In the genomic region with DNA sequence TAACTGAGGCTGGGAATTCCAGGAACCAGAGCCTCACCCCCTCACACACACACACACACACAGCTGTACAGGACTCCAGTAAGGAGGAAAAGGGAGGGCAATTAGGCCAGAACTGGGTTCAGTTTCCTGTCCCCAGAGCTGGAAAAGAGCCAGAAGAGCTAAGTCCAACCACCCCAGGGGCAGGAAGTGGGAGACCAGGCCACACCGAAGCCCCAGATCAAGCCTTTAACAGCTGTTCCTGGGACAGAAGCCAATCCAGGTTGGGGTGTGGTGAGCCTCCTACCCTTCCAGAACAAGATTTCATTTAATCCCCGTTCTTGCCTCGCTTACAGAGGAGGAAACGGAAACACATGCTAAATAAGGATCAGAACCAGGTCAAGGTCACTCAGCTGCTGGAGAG, we compare ENCODE assay signal across 11 mouse cellular contexts. TPM values are rescaled to one million over a fixed set of nuclear protein-coding genes. Genes with fewer than 3 reads are reported as not detected.
A peak's percentile ranks its signal among the peaks of the same experiment; 100 is the strongest.
DNase-seq lines count a peak whose midpoint lies in the region; ATAC-seq and TF ChIP-seq lines count a peak whose summit lies in the region.
"Had no signal": no experiment of that assay in that cellular context is flagged by ENCODE, and none has a peak within 500 bp of the region (broad histone marks: within the 10 kb centered on the region; RNA-seq: fewer than 3 reads in every experiment).

No protein-coding gene starts in this region.

- ATAC-seq in heart, embryonic 13.5 days (ENCODE audit: extremely low read depth, insufficient number of reproducible peaks, low FRiP score, low TSS enrichment) = no peak
- no peak for ATAC-seq in kidney, postnatal 0 days (replicated peaks; ENCODE audit: low FRiP score, low read depth)
- peak; percentile 72 for ATAC-seq in lung, postnatal 0 days
- no peak for ATAC-seq in CD4-positive, CD25-positive, alpha-beta regulatory T cell, adult 4 months
- ATAC-seq in forebrain, embryonic 13.5 days = no peak
- ATAC-seq: activated CD4-positive, CD25-positive, alpha-beta regulatory T cell, adult 4 months had no signal

- H3K4me2 ChIP-seq in heart, embryonic 13.5 days = no peak overlapping the region
- no peak overlapping the region for H3K4me2 ChIP-seq in kidney, postnatal 0 days (ENCODE audit: low read length)
- no peak overlapping the region for H3K4me2 ChIP-seq in lung, postnatal 0 days (replicated peaks; ENCODE audit: low read depth, low read length)
- no peak overlapping the region for H3K4me2 ChIP-seq in forebrain, embryonic 13.5 days
- H3K4me2 ChIP-seq: midbrain, embryonic 12.5 days had no signal

- H3K4me1 ChIP-seq in heart, embryonic 13.5 days = peaks cover 19% of the 10 kb centered on the region
- H3K4me1 ChIP-seq in kidney, postnatal 0 days (replicated peaks; ENCODE audit: insufficient read depth, low read length) = peaks cover 5% of the 10 kb centered on the region; the same call in 1 of the 2 replicates
- H3K4me1 ChIP-seq in lung, postnatal 0 days (ENCODE audit: insufficient read depth, low read depth, low read length) = peaks cover 18% of the 10 kb centered on the region; the same call in 1 of the 2 replicates
- H3K4me1 ChIP-seq in forebrain, embryonic 13.5 days = no peaks in the 10 kb centered on the region

- no peaks in the 10 kb centered on the region for H3K9me3 ChIP-seq in heart, embryonic 13.5 days
- H3K9me3 ChIP-seq in kidney, postnatal 0 days (replicated peaks; ENCODE audit: low read length) = no peaks in the 10 kb centered on the region
- no peaks in the 10 kb centered on the region for H3K9me3 ChIP-seq in lung, postnatal 0 days (ENCODE audit: low read length)
- H3K9me3 ChIP-seq in forebrain, embryonic 13.5 days (replicated peaks) = no peaks in the 10 kb centered on the region
- H3K9me3 ChIP-seq: midbrain, embryonic 12.5 days had no signal

- no peaks in the 10 kb centered on the region for H3K36me3 ChIP-seq in heart, embryonic 13.5 days
- no peaks in the 10 kb centered on the region for H3K36me3 ChIP-seq in kidney, postnatal 0 days (ENCODE audit: insufficient read depth, low read length)
- no peaks in the 10 kb centered on the region for H3K36me3 ChIP-seq in lung, postnatal 0 days (ENCODE audit: insufficient read depth, low read length)
- H3K36me3 ChIP-seq in forebrain, embryonic 13.5 days (ENCODE audit: poor library complexity, severe bottlenecking) = no peaks in the 10 kb centered on the region
- H3K36me3 ChIP-seq: midbrain, embryonic 12.5 days had no signal

- no peak for TF ChIP-seq EP300 in lung, postnatal 0 days (IDR thresholded peaks at IDR 0.05)

- no peak overlapping the region for H3K4me3 ChIP-seq in heart, embryonic 13.5 days
- H3K4me3 ChIP-seq in kidney, postnatal 0 days (replicated peaks; ENCODE audit: low read depth, low read length) = no peak overlapping the region
- H3K4me3 ChIP-seq in lung, postnatal 0 days (ENCODE audit: low read depth, low read length) = no peak overlapping the region
- H3K4me3 ChIP-seq in forebrain, embryonic 13.5 days = no peak overlapping the region
- H3K4me3 ChIP-seq: erythroblast, embryonic 14.5 days; midbrain, embryonic 12.5 days had no signal

- WGBS in heart, embryonic 13.5 days = 42% methylated on average over 4 of the region's 4 CpGs
- WGBS in kidney, postnatal 0 days = 33% methylated on average over 4 of the region's 4 CpGs
- 19% methylated on average over 4 of the region's 4 CpGs for WGBS in lung, postnatal 0 days
- 85% methylated on average over 4 of the region's 4 CpGs for WGBS in forebrain, embryonic 13.5 days

- H3K27ac ChIP-seq in heart, embryonic 13.5 days (replicated peaks) = peak overlapping the region; percentile 53; the same call in 1 of the 2 replicates
- peak overlapping the region; percentile 19; the same call in 1 of the 2 replicates for H3K27ac ChIP-seq in kidney, postnatal 0 days
- peak overlapping the region; percentile 75 for H3K27ac ChIP-seq in lung, postnatal 0 days (ENCODE audit: low read length)
- no peak overlapping the region for H3K27ac ChIP-seq in forebrain, embryonic 13.5 days
- H3K27ac ChIP-seq: midbrain, embryonic 12.5 days had no signal

- no peak for TF ChIP-seq CTCF in kidney, postnatal 0 days (IDR thresholded peaks at IDR 0.05; ENCODE audit: low read depth)
- TF ChIP-seq CTCF in lung, postnatal 0 days (IDR thresholded peaks at IDR 0.05) = no peak

- DNase-seq in adrenal gland, postnatal 25 days = peak; percentile 29
- peak; percentile 84 for DNase-seq in kidney, postnatal 0 days (ENCODE audit: low spot score)
- DNase-seq in lung, postnatal 0 days (ENCODE audit: low spot score) = peak; percentile 89
- DNase-seq in urinary bladder, postnatal 4 days (ENCODE audit: low spot score in 2 of 2) = no peak
- no peak for DNase-seq in right cerebral cortex, postnatal 4 days

- no peaks in the 10 kb centered on the region for H3K27me3 ChIP-seq in heart, embryonic 13.5 days (replicated peaks)
- H3K27me3 ChIP-seq in kidney, postnatal 0 days (ENCODE audit: insufficient read depth, low read length) = no peaks in the 10 kb centered on the region
- H3K27me3 ChIP-seq in lung, postnatal 0 days (replicated peaks; ENCODE audit: insufficient read depth, low read length) = no peaks in the 10 kb centered on the region
- no peaks in the 10 kb centered on the region for H3K27me3 ChIP-seq in forebrain, embryonic 13.5 days

- no peak overlapping the region for H3K9ac ChIP-seq in heart, embryonic 13.5 days
- H3K9ac ChIP-seq in kidney, postnatal 0 days (ENCODE audit: low read depth, low read length) = no peak overlapping the region
- 0 out of 2 replicates have a peak overlapping the region, but pooled peaks have one; percentile 3 for H3K9ac ChIP-seq in lung, postnatal 0 days (replicated peaks; ENCODE audit: low read depth)
- H3K9ac ChIP-seq in forebrain, embryonic 13.5 days = no peak overlapping the region
- H3K9ac ChIP-seq: midbrain, embryonic 12.5 days had no signal

RNA-seq across cellular contexts. Expression of a gene that starts 58.1 kb away (rescaled TPM):
- 19.6 and 23.4 TPM in 2 replicates for total RNA-seq in adrenal gland, postnatal 25 days (2021)
- 3.6 and 3.7 TPM in 2 replicates for polyA plus RNA-seq in heart, embryonic 13.5 days (2015; fragmentation: Nextera tagmentation; extraction: Ambion mirVana)
- polyA plus RNA-seq in kidney, postnatal 0 days (2015; fragmentation: Nextera tagmentation; extraction: Ambion mirVana) = 3.9 and 4.3 TPM in 2 replicates
- 5.1 and 6.7 TPM in 2 replicates for polyA plus RNA-seq in lung, postnatal 0 days (2015; fragmentation: Nextera tagmentation; extraction: Ambion mirVana)
- polyA plus RNA-seq in CD4-positive, CD25-positive, alpha-beta regulatory T cell, adult 4 months (2017; shearing (Covaris generic)) = 10 to 100 TPM; 10.2 to 13.6 TPM
- polyA plus RNA-seq in forebrain, embryonic 13.5 days (2015; fragmentation: Nextera tagmentation; extraction: Ambion mirVana) = 9.6 and 10.4 TPM in 2 replicates

Comparison
In these comparisons a context has a peak if more than half of its experiments do, and no peak if none do; other contexts are left out.
1. DNase-seq: peak in adrenal gland, postnatal 25 days (single experiment), kidney, postnatal 0 days (single experiment) and lung, postnatal 0 days (single experiment); none in urinary bladder, postnatal 4 days (0 of 2) and right cerebral cortex, postnatal 4 days (single experiment).